Mouse (Mus musculus) embryonic facial prominence, embryonic 14.5 days (tissue): ENCODE data around the gene Specc1. TPM values are rescaled to one million over a fixed set of nuclear protein-coding genes. Genes with fewer than 3 reads are reported as not detected.

Experiments
- ATAC-seq: fragments of 200-750 bp; cut with Nextera tagmentation; 2 replicates; pipeline ENCODE4 v1.8.0; 2017; ENCODE audit warnings: low read depth, moderate number of reproducible peaks, moderate TSS enrichment
- DNase-seq: peaks from one replicate; pipeline ENCODE4 v3.0.0-alpha.2; 2015; ENCODE audit warnings: low spot score
- H3K27ac ChIP-seq: fragments of 300-500 bp; sonication (generic); replicated peaks from 2 replicates; pipeline ENCODE4 v1.5.1; 2014; ENCODE audit warnings: low read depth, mild to moderate bottlenecking, low read length, moderate library complexity
- H3K27me3 ChIP-seq: fragments of 300-500 bp; sonication (generic); replicated peaks from 2 replicates; pipeline ENCODE4 v1.6.1; 2014; ENCODE audit warnings: low read length; ENCODE audit not compliant: control insufficient read depth, insufficient read depth
- H3K36me3 ChIP-seq: fragments of 300-500 bp; sonication (generic); 2 replicates; pipeline ENCODE4 v1.6.1; 2014; ENCODE audit warnings: low read length, mixed read lengths; ENCODE audit not compliant: control insufficient read depth, insufficient read depth
- H3K4me1 ChIP-seq: fragments of 300-500 bp; sonication (generic); 2 replicates; pipeline ENCODE4 v1.6.1; 2014; ENCODE audit warnings: antibody characterized with exemption, low read length; ENCODE audit not compliant: control insufficient read depth, insufficient read depth
- H3K4me2 ChIP-seq: fragments of 300-500 bp; sonication (generic); 2 replicates; pipeline ENCODE4 v1.6.1; 2014; ENCODE audit warnings: low read depth, mild to moderate bottlenecking, low read length, moderate library complexity, mixed read lengths
- H3K4me3 ChIP-seq: fragments of 300-500 bp; sonication (generic); 2 replicates; pipeline ENCODE4 v1.5.1; 2014; ENCODE audit warnings: low read depth, mild to moderate bottlenecking, low read length
- H3K9ac ChIP-seq: fragments of 300-500 bp; sonication (generic); 2 replicates; pipeline ENCODE4 v1.6.1; 2014; ENCODE audit warnings: low read depth, mild to moderate bottlenecking, low read length, moderate library complexity, mixed read lengths
- H3K9me3 ChIP-seq: fragments of 300-500 bp; sonication (generic); 2 replicates; pipeline ENCODE4 v1.6.1; 2016; ENCODE audit warnings: low read length; ENCODE audit not compliant: control insufficient read depth
- WGBS: fragments of 180-500 bp; shearing (Covaris S2); extraction: QIAGEN DNeasy Blood & Tissue Kit; methylation state at CpG from one replicate; pipeline ENCODE4 v1.1.7; 2014; 5-methylcytosine and 5-hydroxymethylcytosine counted together
- polyA plus RNA-seq: library from polyadenylated mRNA; unstranded; fragments of >200 nt; fragmentation: Nextera tagmentation; extraction: Ambion mirVana; gene quantifications from 2 replicates; pipeline ENCODE4 v1.2.1, GENCODE M21; 2014

Gene Specc1
- polyA plus RNA-seq, 1 experiment from 2014 or later, result 13.5 TPM

GRCm38 (mm10) chr11:62265642-62266041, 309.1 kb downstream of the Specc1 start:
- WGBS, result 69% methylated on average over 7 of the region's 7 CpGs
- no peak overlapping the region for H3K4me2 ChIP-seq
- no peaks in the 10 kb centered on the region for H3K27me3 ChIP-seq
- H3K4me3 ChIP-seq, result no peak overlapping the region
- ATAC-seq (no peak), DNase-seq (no peak)
- peaks cover 5% of the 10 kb centered on the region; the same call in 1 of the 2 replicates for H3K4me1 ChIP-seq
- no peak overlapping the region for H3K9ac ChIP-seq
- H3K9me3 ChIP-seq, result no peaks in the 10 kb centered on the region
- 0 out of 2 replicates have a peak, but pooled peaks cover 6% of the 10 kb centered on the region for H3K36me3 ChIP-seq
- no peak overlapping the region for H3K27ac ChIP-seq

DNA sequence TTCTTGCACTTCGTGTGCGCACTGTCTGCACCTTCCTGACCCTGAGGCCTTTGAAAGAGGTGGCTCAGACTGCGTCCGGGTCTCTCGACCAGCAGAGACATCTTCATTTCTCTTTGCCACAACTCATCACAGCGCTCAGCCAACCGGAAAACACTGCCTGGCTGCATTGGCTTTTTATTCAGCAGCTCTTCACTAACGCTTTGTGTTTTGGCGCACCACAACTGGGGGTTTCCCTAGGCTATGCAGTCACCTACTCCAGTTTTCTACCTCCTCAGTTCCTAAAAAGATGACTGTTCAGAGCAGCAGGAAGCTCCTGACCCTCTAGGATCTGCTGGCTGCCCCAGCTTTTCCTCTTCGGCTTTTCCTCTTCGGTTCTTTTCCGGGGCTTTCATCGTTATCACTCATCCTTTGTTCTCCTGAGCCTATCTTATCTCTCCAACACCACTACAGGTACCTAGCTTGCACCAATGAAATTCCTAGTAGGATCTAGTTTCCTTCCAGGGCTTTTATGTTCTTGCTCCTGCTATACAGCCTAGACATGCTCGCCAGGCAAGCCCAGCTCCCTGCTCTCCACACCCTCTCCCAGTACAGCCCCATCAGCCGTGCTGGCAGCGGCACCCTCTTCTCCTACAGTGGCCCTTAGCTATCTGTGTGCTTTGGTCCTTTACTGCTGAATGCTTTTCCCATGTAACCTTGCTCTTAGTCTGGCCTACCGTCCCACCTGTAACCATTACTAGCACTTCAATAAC, 310.1 kb downstream of the Specc1 start:
- ATAC-seq, result no peak
- Histone ChIP-seq H3K36me3 (0 out of 2 replicates have a peak, but pooled peaks cover 6% of the 10 kb centered on the region), H3K27ac (no peak overlapping the region), H3K9me3 (no peaks in the 10 kb centered on the region), H3K27me3 (no peaks in the 10 kb centered on the region), H3K4me2 (no peak overlapping the region), H3K4me3 (no peak overlapping the region), H3K4me1 (peaks cover 10% of the 10 kb centered on the region; the same call in 1 of the 2 replicates), H3K9ac (no peak overlapping the region)
- WGBS, result 64% methylated on average over 17 of the region's 17 CpGs
- no peak for DNase-seq

- peaks cover 10% of the 10 kb centered on the region; the same call in 1 of the 2 replicates for H3K4me1 ChIP-seq
- no peak for DNase-seq
- H3K9ac ChIP-seq, result no peak overlapping the region
- no peaks in the 10 kb centered on the region for H3K27me3 ChIP-seq
- 67% methylated on average over 8 of the region's 8 CpGs for WGBS
- ATAC-seq, result no peak
- no peak overlapping the region for H3K4me2 ChIP-seq
- H3K27ac ChIP-seq, result no peak overlapping the region
- H3K4me3 ChIP-seq, result no peak overlapping the region
- H3K36me3 ChIP-seq, result 0 out of 2 replicates have a peak, but pooled peaks cover 6% of the 10 kb centered on the region
- H3K9me3 ChIP-seq, result no peaks in the 10 kb centered on the region
Measured at GRCm38 (mm10) chr11:62268381-62268780, 311.8 kb downstream of the Specc1 start.

DNA sequence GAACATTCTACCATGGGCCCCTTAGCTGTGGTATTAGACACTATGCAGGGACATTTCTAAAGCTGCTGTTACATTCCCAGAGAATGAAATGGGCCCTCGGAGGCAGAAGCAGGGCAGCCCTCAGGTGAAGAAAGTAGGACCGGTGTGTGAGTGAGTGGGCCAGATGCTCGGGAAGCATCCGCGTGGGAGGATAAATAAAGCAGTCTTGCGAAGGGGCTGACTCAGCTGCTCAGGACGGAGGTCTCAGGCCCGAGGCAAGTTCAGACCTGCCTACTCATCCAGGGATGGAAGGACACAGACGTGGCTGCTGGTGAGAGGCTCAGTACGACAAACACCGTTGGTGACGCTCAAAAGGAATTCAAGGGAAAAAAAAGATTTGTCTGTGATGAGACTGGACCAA, 312.5 kb downstream of the Specc1 start:
- Histone ChIP-seq H3K4me3 (no peak overlapping the region), H3K36me3 (0 out of 2 replicates have a peak, but pooled peaks cover 6% of the 10 kb centered on the region), H3K27me3 (no peaks in the 10 kb centered on the region), H3K4me2 (no peak overlapping the region), H3K9me3 (no peaks in the 10 kb centered on the region), H3K27ac (no peak overlapping the region), H3K4me1 (peaks cover 10% of the 10 kb centered on the region; the same call in 1 of the 2 replicates), H3K9ac (no peak overlapping the region)
- no peak for ATAC-seq
- 55% methylated on average over 12 of the region's 12 CpGs for WGBS
- peak; percentile 12 for DNase-seq

- Histone ChIP-seq H3K4me1 (peaks cover 10% of the 10 kb centered on the region; the same call in 1 of the 2 replicates), H3K9me3 (no peaks in the 10 kb centered on the region), H3K27me3 (no peaks in the 10 kb centered on the region), H3K36me3 (0 out of 2 replicates have a peak, but pooled peaks cover 6% of the 10 kb centered on the region), H3K4me2 (no peak overlapping the region), H3K27ac (no peak overlapping the region), H3K9ac (no peak overlapping the region), H3K4me3 (no peak overlapping the region)
- 40% methylated on average over 5 of the region's 5 CpGs for whole genome bisulfite sequencing
- DNase-seq (peak; percentile 26), ATAC-seq (no peak)
Measured at GRCm38 (mm10) chr11:62270851-62271250, 314.3 kb downstream of the Specc1 start.

Other genes with a start within 250 kb of the Specc1 start
- 0.13 TPM in 1 of 2 replicates, not detected in the other for gene Slc5a10, start 235.9 kb upstream of the Specc1 start, polyA plus RNA-seq
- 24.2 and 27.3 TPM in 2 replicates for gene Prpsap2, start 194.7 kb upstream of the Specc1 start, polyA plus RNA-seq
- gene Ulk2, start 101.7 kb upstream of the Specc1 start, polyA plus RNA-seq, result 25.6 and 26.4 TPM in 2 replicates
- 12.6 and 17.9 TPM in 2 replicates for gene Akap10, start 26.5 kb upstream of the Specc1 start, polyA plus RNA-seq